Mouse (Mus musculus) forebrain, embryonic 10.5 days (tissue): ENCODE results near the gene Gm20075. TPM values are rescaled to one million over a fixed set of nuclear protein-coding genes. Genes with fewer than 3 reads are reported as not detected.
"Not testable (repeated sequence)": the region's sequence is repeated elsewhere in the genome, so short reads cannot be mapped to it uniquely, and the experiment has no call there.

Source experiments
- DNase-seq: peaks from one replicate; pipeline ENCODE4 v3.0.0-alpha.2; 2017; ENCODE audit warnings: low spot score; ENCODE audit errors: extremely low spot score
- H3K27ac ChIP-seq: fragments of 300-500 bp; sonication (generic); 2 replicates; pipeline ENCODE4 v1.5.1; 2016; ENCODE audit warnings: mild to moderate bottlenecking
- H3K27me3 ChIP-seq: fragments of 300-500 bp; sonication (generic); 2 replicates; pipeline ENCODE4 v1.6.1; 2016; ENCODE audit warnings: mild to moderate bottlenecking; ENCODE audit not compliant: poor library complexity, severe bottlenecking
- H3K36me3 ChIP-seq: fragments of 300-500 bp; sonication (generic); replicated peaks from 2 replicates; pipeline ENCODE4 v1.6.1; 2016; ENCODE audit warnings: mild to moderate bottlenecking, moderate library complexity
- H3K4me1 ChIP-seq: fragments of 300-500 bp; sonication (generic); 2 replicates; pipeline ENCODE4 v1.6.1; 2016
- H3K4me3 ChIP-seq: fragments of 300-500 bp; sonication (generic); 2 replicates; pipeline ENCODE4 v1.5.1; 2016; ENCODE audit warnings: mild to moderate bottlenecking, moderate library complexity
- H3K9me3 ChIP-seq: fragments of 300-500 bp; sonication (generic); 2 replicates; pipeline ENCODE4 v1.6.1; 2016; ENCODE audit warnings: mild to moderate bottlenecking, moderate library complexity
- WGBS: fragments of 180-500 bp; shearing (Covaris S2); methylation state at CpG from one replicate; pipeline ENCODE4 v1.1.7; 2016; 5-methylcytosine and 5-hydroxymethylcytosine counted together
- polyA plus RNA-seq: library from polyadenylated mRNA; unstranded; fragments of >200 nt; fragmentation: Nextera tagmentation; extraction: Ambion mirVana; gene quantifications from 2 replicates; pipeline ENCODE4 v1.2.1, GENCODE M21; 2016

The Gm20075 gene
- polyA plus RNA-seq: 31.3 and 34.4 TPM in 2 replicates

DNA sequence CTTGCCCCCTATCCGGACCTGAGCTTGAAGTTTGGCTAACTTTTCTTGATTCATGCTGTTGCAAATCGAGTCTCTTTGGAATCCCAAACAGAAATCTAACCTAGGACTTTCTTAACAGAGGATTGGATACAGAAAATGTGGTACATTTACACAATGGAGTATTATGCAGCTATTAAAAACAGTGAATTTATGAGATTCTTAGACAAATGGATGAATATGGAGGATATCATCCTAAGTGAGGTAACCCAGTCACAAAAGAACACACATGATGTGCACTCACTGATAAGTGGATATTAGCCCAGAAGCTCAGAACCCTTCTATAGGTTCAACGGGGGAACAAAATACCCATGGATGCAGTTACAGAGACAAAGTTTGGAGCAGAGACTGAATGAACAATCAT is at the start of gene Gm20075:
Gm20075 (minus strand) TSS at position 101 of the 400 bp plus-strand sequence.
- H3K27ac ChIP-seq: not testable (repeated sequence)
- 84% methylated on average over 3 of the region's 3 CpGs for WGBS

DNA sequence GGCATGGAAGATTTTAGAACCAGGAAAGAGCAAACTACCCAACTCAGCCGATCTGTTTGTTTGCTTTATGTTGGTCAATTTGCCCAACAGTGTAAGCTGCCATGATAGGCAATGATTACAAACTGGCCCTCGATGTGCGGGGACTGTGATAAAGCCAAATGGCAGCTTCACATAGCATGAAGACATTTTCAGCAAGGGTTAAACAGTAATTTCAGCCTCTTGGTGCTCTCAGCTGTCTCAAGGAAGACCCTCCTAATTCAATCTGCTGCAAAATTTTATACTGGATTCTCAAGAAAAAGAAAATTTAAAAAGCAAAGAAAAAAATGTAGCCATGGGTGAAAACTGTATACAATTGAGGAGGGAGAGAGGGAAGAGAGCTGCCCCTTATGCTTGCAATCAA is 47.9 kb upstream of the Gm20075 start:
- Histone ChIP-seq H3K4me3 (no peak overlapping the region), H3K9me3 (no peaks in the 10 kb centered on the region), H3K36me3 (no peaks in the 10 kb centered on the region), H3K4me1 (peaks cover 34% of the 10 kb centered on the region), H3K27me3 (peaks cover 79% of the 10 kb centered on the region), H3K27ac (no peak overlapping the region)
- no peak for DNase-seq
- WGBS: 94% methylated on average over 3 of the region's 3 CpGs

More for the DNA sequence above, at the start of gene Gm20075:
- not testable (repeated sequence) for H3K4me3 ChIP-seq, H3K36me3 ChIP-seq, DNase-seq, H3K27me3 ChIP-seq, H3K9me3 ChIP-seq, H3K4me1 ChIP-seq

DNA sequence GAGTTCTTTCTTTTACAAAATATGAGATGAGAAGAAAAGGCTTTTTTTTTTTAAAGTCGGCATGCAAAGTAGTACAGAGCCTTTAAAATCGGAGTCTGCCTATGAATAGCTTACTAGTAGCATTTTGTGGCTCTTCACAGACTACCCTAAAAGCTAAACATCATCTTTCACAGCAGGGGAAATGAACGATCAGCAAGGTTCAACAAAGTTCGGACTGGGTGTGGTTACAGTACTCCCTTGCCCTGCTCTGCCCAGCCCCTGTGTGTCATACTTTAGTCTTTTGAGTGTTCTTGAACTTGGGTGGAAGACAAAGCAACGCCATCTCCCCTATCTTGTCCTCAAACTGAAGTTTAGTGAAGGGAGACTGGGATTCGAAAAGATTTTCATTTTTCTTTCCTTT is 45.5 kb upstream of the Gm20075 start:
- Histone ChIP-seq H3K27ac (no peak overlapping the region), H3K4me3 (no peak overlapping the region), H3K27me3 (peaks cover 55% of the 10 kb centered on the region), H3K4me1 (peaks cover 13% of the 10 kb centered on the region), H3K9me3 (no peaks in the 10 kb centered on the region), H3K36me3 (no peaks in the 10 kb centered on the region)
- WGBS: 84% methylated on average over 6 of the region's 6 CpGs
- DNase-seq: no peak

DNA sequence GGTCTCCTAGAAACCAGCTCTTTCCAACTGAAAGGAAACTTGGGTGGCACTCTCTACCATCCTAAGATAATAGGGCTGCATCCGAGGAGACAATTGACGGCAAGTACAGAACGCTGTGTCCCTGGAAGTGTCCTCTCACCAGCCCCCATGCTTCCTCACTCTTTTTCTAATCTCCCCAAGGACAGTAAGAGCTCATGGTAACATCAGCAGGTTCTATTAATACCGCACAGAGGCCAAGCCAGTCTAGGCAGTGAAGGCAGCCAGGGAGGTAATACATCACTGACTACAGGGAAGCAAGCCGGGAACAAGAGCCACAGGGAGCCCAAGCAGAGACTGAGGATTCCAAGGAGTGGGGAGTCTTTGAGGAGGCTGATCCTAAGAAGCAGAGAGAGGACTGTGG is 43.8 kb upstream of the Gm20075 start:
- 77% methylated on average over 5 of the region's 5 CpGs for WGBS
- H3K4me3 ChIP-seq: no peak overlapping the region
- H3K4me1 ChIP-seq: no peaks in the 10 kb centered on the region
- no peaks in the 10 kb centered on the region for H3K36me3 ChIP-seq
- DNase-seq: no peak
- H3K27me3 ChIP-seq: peaks cover 39% of the 10 kb centered on the region
- H3K27ac ChIP-seq: no peak overlapping the region
- H3K9me3 ChIP-seq: no peaks in the 10 kb centered on the region

DNA sequence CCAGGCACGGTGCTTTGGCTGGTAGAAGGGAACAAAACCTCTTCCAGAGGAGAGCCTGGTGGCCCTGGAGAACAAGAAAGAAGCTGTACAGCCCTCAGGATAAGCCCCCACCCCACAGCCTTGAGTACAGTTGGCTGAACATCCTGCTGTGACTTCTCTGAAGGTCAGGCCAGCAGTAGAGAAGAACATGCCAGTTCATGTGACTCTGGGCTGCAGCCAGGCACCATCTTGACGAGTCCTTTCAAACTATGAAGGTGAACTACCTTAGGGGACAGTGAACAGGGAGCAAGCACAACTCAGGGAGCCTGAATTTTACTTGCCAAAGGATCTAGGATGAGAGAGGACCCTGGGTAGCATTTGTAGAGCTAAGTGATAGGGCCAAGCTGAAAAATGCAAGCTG is 31.5 kb upstream of the Gm20075 start:
- H3K4me1 ChIP-seq: no peaks in the 10 kb centered on the region
- DNase-seq: no peak
- H3K36me3 ChIP-seq: no peaks in the 10 kb centered on the region
- no peak overlapping the region for H3K4me3 ChIP-seq
- no peaks in the 10 kb centered on the region for H3K9me3 ChIP-seq
- WGBS: 87% methylated on average over 2 of the region's 2 CpGs
- no peaks in the 10 kb centered on the region for H3K27me3 ChIP-seq
- no peak overlapping the region for H3K27ac ChIP-seq

DNA sequence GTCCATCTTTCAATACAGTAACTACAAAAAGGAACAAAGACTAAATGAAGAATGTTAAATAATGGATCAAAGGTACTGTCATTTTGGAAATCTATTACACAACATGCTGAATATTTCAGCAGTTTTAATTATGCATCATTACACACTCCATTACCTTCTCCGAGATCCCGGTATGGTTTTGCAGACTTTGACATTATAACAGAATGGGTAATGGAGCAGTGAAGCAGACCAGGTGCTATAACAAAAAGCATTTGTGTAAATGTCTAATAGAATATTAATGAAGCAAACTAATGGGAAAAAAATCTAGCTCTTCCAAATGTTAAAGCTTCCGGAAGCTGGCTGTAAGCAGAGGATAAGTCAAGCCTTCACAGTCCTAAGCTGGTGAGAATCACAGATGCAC is 29.6 kb upstream of the Gm20075 start:
- Histone ChIP-seq H3K4me1 (no peaks in the 10 kb centered on the region), H3K27ac (no peak overlapping the region), H3K9me3 (no peaks in the 10 kb centered on the region), H3K27me3 (no peaks in the 10 kb centered on the region), H3K36me3 (no peaks in the 10 kb centered on the region), H3K4me3 (no peak overlapping the region)
- 91% methylated on average over 3 of the region's 3 CpGs for WGBS
- no peak for DNase-seq

DNA sequence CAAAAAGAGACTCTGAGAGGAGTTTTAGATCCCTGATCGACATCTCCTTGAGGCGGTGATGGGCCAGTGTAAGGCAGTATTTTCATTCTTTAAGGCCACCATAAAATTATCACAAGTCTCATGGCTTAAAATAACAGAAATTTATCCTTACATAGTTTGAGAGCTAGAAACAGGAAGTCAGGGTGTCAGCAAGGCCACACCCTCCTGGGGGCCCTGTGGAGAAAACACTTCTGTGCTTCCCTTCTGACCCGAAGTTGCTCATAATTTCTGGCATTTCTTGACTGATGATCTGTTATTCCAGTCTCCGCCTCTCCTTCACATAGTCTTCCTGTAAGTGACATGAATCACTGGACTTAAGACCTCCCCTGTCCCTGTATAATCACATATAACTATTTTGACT is 25.2 kb upstream of the Gm20075 start:
- no peaks in the 10 kb centered on the region for H3K36me3 ChIP-seq
- H3K27me3 ChIP-seq: no peaks in the 10 kb centered on the region
- no peaks in the 10 kb centered on the region for H3K4me1 ChIP-seq
- H3K9me3 ChIP-seq: no peaks in the 10 kb centered on the region
- H3K27ac ChIP-seq: no peak overlapping the region
- 94% methylated on average over 4 of the region's 4 CpGs for WGBS
- no peak for DNase-seq
- H3K4me3 ChIP-seq: no peak overlapping the region

DNA sequence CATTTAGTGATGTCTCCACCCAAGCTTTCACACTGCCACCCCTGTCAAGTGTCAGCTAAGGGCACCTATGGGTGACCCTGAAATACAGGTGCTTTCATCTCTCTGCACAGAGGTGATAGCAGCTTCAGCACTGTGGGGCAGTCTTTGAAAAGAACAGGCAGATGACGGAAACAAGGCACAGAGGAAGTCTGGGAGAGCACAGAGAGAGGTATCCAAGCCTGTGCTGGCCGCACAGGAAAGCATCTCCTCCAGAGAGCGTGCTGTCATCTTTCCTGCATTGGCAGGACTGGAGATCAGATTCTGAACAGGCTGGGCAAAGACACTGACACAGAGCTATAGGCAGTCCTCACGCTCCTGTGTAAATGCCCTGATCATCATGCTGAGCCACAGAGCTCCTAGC is 9.8 kb upstream of the Gm20075 start:
- Histone ChIP-seq H3K9me3 (no peaks in the 10 kb centered on the region), H3K27me3 (no peaks in the 10 kb centered on the region), H3K36me3 (no peaks in the 10 kb centered on the region), H3K27ac (no peak overlapping the region), H3K4me1 (no peaks in the 10 kb centered on the region), H3K4me3 (no peak overlapping the region)
- WGBS: 76% methylated on average over 4 of the region's 4 CpGs
- no peak for DNase-seq

DNA sequence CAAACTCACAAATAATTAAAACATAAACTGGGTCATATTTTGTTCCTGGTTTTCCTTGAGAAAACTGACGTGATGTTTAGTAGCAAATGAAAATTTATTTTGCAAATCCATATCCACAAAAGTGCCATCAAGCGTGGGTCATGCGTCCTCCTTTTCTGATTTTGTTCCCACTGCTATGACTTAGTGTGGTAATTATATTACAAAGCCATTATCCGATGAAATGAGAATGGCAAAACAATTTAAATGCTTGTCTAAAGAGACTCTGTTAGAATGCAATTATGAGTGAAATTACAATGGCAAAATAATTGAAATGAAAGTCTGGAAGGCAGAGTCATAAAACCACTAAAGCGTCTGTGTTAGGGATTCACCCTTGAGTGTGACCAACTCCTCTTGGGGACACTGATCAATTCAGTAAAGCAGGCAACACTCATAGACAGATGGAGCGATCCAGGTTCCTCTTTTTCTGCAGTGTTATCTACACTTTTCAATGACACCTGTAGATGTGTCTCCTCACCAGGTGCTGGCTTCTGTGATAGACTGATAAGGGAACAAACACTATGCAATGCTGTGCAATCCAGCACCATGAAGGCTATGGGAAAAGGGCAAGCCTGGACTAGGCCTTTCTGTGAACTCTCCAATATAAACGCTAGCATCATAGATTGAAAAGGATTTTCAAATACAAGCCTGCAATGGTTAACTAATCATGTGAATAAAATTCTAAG is 4.6 kb upstream of the Gm20075 start:
- DNase-seq: no peak
- 92% methylated on average over 7 of the region's 7 CpGs for WGBS
- Histone ChIP-seq H3K36me3 (no peaks in the 10 kb centered on the region), H3K4me3 (no peak overlapping the region), H3K27ac (no peak overlapping the region), H3K27me3 (no peaks in the 10 kb centered on the region), H3K4me1 (no peaks in the 10 kb centered on the region), H3K9me3 (no peaks in the 10 kb centered on the region)

DNA sequence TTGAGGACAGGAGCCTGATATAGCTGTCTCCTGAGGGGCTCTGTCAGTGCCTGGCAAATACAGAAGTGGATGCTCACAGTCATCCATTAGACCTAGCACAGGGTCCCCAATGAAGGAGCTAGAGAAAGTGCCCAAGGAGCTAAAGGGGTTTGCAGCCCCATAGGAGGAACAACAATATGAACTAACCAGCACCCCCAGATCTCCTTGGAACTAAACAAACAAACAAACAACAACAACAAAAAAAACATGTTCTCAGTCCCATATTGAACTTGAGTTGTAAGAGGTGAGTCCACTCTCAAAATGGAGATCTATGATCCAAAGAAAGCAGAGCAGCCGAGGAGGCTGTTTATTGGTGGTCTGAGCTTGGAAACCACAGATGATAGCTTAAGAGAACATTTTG is 578 bp upstream of the Gm20075 start, which contains the start of gene Gm17190:
Gm17190 (plus strand) TSS at position 301 of the 400 bp plus-strand sequence.
- H3K4me1 ChIP-seq, H3K36me3 ChIP-seq, H3K27me3 ChIP-seq, H3K4me3 ChIP-seq, DNase-seq, H3K27ac ChIP-seq, H3K9me3 ChIP-seq: not testable (repeated sequence)
- 86% methylated on average over 1 of the region's 1 CpGs for WGBS

DNA sequence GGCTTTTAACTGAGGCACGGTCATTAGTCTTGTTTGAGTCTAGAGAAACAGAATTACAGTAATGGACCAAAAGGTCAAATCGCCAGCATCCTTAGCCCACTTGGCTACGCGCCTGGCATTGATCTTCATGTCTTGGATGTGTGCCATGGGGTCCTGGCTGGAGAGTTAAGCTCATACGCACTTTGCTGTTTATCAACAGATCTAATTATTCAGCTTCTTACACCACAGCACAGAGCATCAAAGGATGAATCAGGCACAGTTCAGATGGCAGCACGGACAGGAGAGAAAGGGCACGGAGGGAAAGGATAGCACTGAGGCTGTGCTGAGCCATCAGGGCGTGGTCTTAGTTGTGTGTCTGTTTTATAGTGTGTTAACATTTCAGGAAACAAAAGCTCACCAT is 7.6 kb downstream of the Gm20075 start:
- WGBS: 81% methylated on average over 8 of the region's 8 CpGs

DNA sequence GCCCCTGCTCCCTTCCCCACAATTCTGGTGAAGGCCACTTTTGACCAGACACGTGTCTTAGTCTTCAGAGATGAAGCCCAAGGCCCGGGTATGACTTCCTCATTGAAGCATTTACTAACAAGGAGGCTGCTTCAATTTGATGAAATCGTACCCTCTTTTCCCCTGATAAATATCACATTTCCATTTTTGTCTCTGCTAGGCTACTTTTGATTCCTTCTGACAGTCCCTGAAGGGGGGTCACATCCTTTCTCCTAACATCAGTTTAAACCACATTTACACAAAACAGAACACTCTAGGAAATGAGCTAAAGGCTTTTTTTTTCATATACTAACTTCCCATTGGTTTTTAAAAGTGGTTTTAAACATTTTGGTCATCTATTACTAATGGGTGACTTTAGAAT is 28.4 kb downstream of the Gm20075 start:
- DNase-seq: no peak
- H3K36me3 ChIP-seq: no peaks in the 10 kb centered on the region
- H3K4me1 ChIP-seq: no peaks in the 10 kb centered on the region
- H3K27ac ChIP-seq: no peak overlapping the region
- no peaks in the 10 kb centered on the region for H3K9me3 ChIP-seq
- 87% methylated on average over 3 of the region's 3 CpGs for WGBS
- H3K27me3 ChIP-seq: no peaks in the 10 kb centered on the region
- no peak overlapping the region for H3K4me3 ChIP-seq

More for the DNA sequence above, 7.6 kb downstream of the Gm20075 start:
- Histone ChIP-seq H3K9me3 (no peaks in the 10 kb centered on the region), H3K27ac (no peak overlapping the region), H3K27me3 (no peaks in the 10 kb centered on the region), H3K4me1 (no peaks in the 10 kb centered on the region), H3K36me3 (no peaks in the 10 kb centered on the region), H3K4me3 (no peak overlapping the region)
- DNase-seq: no peak

DNA sequence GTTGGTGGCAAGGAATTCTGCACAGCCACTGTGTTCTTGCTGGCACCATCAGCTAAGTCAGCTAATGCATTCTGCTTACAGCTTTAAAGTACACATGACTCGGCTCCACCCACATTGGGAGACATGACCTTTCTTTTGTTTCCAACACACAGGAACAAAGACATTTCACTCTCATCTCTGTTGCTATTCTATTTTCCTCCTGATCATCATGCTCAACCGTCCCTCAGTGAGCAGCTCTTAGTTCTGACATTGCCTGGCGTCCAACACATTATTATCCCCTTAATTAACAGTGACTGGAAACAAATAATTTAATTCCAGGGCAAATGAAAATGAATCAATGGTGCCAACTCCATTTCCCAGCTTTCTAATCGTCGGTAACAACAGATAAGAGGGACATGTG is 35.8 kb downstream of the Gm20075 start:
- no peak overlapping the region for H3K27ac ChIP-seq
- WGBS: 73% methylated on average over 5 of the region's 5 CpGs
- DNase-seq: no peak

More for the DNA sequence above, 35.8 kb downstream of the Gm20075 start:
- no peaks in the 10 kb centered on the region for H3K9me3 ChIP-seq
- no peak overlapping the region for H3K4me3 ChIP-seq
- no peaks in the 10 kb centered on the region; the same call in 1 of the 2 replicates for H3K4me1 ChIP-seq
- no peaks in the 10 kb centered on the region for H3K36me3 ChIP-seq
- H3K27me3 ChIP-seq: no peaks in the 10 kb centered on the region
